Mouse (Mus musculus): ENCODE data around the gene Gcn1l1. TPM values are rescaled to one million over a fixed set of nuclear protein-coding genes. Genes with fewer than 3 reads are reported as not detected.
"Not testable (repeated sequence)": the region's sequence is repeated elsewhere in the genome, so short reads cannot be mapped to it uniquely, and the experiment has no call there.

The Gcn1l1 gene
- total and polyA plus RNA-seq, 2 experiments from 2014 or later: 26.6 to 75.1 TPM

DNA sequence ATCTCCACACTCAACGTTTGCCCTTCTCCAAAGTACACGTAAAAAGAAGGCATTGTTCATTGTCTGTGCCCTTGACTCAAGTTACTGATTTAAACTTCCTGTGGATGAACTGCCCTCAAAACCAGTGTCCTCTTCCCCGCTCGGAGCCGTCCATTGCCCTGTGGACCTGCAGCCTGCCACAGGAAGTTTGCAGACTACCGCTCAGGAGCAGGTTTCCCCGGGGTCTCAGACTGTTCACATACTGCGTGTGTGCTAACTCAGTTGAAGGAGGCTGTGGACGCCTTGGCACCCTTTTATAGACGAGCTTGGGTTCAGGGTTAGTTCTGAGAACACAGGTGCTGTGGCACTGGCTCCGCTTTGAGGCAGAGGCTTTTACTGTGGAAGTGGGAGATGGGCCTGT is 4.3 kb downstream of the Gcn1l1 start:
- ATAC-seq (ENCODE audit: low FRiP score) (no peak), DNase-seq (ENCODE audit: low spot score) (no peak)
- Histone ChIP-seq H3K4me3 (ENCODE audit: low read depth, low read length) (no peak overlapping the region), H3K9me3 (ENCODE audit: low read length) (no peaks in the 10 kb centered on the region), H3K9ac (replicated peaks; ENCODE audit: low read length, poor library complexity, severe bottlenecking) (no peak overlapping the region), H3K27me3 (ENCODE audit: insufficient read depth, low read length) (no peaks in the 10 kb centered on the region), H3K27ac (ENCODE audit: low read depth, low read length) (no peak overlapping the region), H3K4me2 (ENCODE audit: low read depth, low read length, poor library complexity, severe bottlenecking) (no peak overlapping the region), H3K36me3 (ENCODE audit: insufficient read depth, low read length) (peaks cover 11% of the 10 kb centered on the region), H3K4me1 (ENCODE audit: insufficient read depth, low read length) (peaks cover 7% of the 10 kb centered on the region; the same call in 1 of the 2 replicates)
- no peak; the same call in 1 of the 2 replicates for TF ChIP-seq CTCF (IDR thresholded peaks at IDR 0.05)
- 80% methylated on average over 11 of the region's 11 CpGs for WGBS

DNA sequence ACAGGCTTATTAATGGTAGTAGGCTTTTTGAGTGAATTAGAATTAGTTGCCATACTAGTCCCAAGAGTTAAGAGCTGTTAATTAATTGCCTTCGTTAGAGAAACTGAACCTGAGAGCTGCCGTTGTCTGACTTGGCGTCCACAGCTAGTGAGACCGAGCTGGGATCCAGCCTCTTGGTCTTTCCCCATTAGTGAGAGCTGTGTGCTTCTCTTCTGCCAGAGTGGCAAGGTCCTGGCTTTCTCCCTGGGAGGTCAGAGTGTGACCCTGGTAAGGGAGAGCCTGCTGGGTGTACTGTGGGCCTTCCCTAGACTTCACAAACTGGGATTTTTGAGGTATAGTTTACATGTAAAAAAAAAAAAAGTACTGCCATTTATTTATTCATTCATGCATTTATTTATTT is 4.7 kb downstream of the Gcn1l1 start:
- Histone ChIP-seq H3K4me3 (ENCODE audit: low read depth, low read length) (no peak overlapping the region), H3K27ac (ENCODE audit: low read depth, low read length) (no peak overlapping the region), H3K9me3 (ENCODE audit: low read length) (no peaks in the 10 kb centered on the region), H3K4me1 (ENCODE audit: insufficient read depth, low read length) (peaks cover 7% of the 10 kb centered on the region; the same call in 1 of the 2 replicates), H3K36me3 (ENCODE audit: insufficient read depth, low read length) (peaks cover 15% of the 10 kb centered on the region), H3K4me2 (ENCODE audit: low read depth, low read length, poor library complexity, severe bottlenecking) (no peak overlapping the region), H3K9ac (replicated peaks; ENCODE audit: low read length, poor library complexity, severe bottlenecking) (no peak overlapping the region), H3K27me3 (ENCODE audit: insufficient read depth, low read length) (no peaks in the 10 kb centered on the region)
- TF ChIP-seq CTCF (IDR thresholded peaks at IDR 0.05): no peak
- DNase-seq (ENCODE audit: low spot score) (no peak), ATAC-seq (ENCODE audit: low FRiP score) (no peak)
- WGBS: 79% methylated on average over 4 of the region's 4 CpGs

DNA sequence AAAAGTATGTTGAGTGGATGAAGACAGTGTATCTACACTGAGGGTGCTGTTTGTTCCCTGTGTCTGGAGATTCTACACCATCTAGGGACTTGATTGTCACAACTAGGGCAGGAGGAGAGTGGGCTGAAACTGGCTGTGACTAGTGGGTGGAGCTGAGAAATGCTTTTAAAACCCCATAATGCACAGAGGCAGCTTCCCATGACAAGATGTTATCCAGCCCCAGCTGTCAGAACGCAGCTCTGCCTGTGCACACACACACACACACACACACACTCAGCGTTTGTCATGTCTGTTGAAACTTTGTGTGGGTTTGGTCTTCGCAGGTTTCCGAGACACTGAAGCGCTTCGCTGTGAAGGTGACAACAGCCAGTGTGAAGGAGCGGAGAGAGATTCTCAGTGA is 6.0 kb downstream of the Gcn1l1 start:
- no peak for TF ChIP-seq CTCF (IDR thresholded peaks at IDR 0.05)
- H3K36me3 ChIP-seq (ENCODE audit: insufficient read depth, low read length): peaks cover 29% of the 10 kb centered on the region
- no peaks in the 10 kb centered on the region for H3K27me3 ChIP-seq (ENCODE audit: insufficient read depth, low read length)
- no peak for DNase-seq (ENCODE audit: low spot score)
- WGBS: 96% methylated on average over 7 of the region's 7 CpGs
- H3K27ac ChIP-seq (ENCODE audit: low read depth, low read length): no peak overlapping the region
- H3K4me2 ChIP-seq (ENCODE audit: low read depth, low read length, poor library complexity, severe bottlenecking): no peak overlapping the region
- no peak overlapping the region for H3K9ac ChIP-seq (replicated peaks; ENCODE audit: low read length, poor library complexity, severe bottlenecking)
- H3K4me1 ChIP-seq (ENCODE audit: insufficient read depth, low read length): peaks cover 3% of the 10 kb centered on the region; the same call in 1 of the 2 replicates
- no peak overlapping the region for H3K4me3 ChIP-seq (ENCODE audit: low read depth, low read length)
- H3K9me3 ChIP-seq (ENCODE audit: low read length): no peaks in the 10 kb centered on the region
- no peak for ATAC-seq (ENCODE audit: low FRiP score)

DNA sequence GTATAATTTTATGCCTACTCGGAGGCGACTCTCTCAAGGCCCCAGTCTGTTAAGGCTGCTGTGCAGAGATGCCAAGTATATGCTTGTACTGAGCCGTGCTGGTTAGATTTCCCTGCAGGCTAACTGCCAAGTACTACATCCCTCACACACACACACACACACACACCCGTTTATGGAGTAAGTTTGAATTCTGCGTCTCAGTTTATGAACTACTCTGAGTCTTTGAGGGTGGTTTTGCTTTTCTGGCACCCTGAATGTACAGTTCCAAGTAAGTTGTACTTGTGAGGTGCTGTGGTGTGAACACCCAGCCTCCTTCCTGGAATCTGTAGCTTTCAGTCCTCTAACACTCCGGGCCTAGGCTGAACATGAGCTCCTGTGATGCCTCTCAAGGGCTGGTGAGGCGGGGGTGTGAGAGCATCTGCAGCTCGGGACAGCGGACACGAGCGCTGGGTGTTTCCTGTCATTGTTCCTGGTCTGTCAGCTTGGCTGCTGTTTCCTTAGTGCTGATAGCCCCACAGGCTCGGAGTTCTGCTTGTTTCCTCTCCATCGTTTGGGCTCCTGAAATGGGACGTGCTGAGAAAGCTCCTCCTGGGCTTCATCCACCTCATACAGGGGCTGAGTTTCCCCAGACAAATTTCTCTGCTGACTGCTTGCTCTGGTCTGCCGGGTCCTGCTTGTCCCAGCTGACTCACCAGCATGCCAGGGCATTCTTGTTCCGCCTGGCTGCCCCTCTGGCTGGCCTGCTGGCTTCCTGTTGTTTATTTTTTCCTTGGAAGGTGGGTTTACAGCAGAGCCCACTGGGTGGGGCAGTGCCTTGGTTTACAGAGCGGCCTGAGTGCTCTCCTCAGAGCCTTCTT is 7.9 kb downstream of the Gcn1l1 start:
- H3K4me1 ChIP-seq (ENCODE audit: insufficient read depth, low read length): no peaks in the 10 kb centered on the region
- TF ChIP-seq CTCF (IDR thresholded peaks at IDR 0.05): no peak
- peak; percentile 28 for DNase-seq (ENCODE audit: low spot score)

DNA sequence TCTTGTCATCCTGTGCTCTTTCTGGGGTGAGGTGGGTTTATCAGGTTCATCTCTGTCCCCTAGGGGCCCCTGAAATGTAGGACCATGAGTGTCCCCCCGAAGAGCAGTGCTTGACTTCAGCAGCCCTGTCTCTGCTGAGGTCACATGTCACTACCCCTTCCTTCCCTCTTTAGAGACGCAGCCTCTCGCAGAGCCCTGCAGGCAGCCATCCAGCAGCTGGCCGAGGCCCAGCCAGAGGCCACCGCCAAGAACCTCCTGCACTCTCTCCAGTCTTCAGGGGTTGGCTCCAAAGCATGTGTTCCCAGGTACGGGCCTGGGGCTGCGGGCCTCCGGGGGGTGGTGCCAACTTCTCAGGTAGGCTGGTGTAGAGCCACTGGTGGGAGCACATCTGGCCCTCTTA is 9.9 kb downstream of the Gcn1l1 start:
- Histone ChIP-seq H3K27me3 (ENCODE audit: insufficient read depth, low read length) (no peaks in the 10 kb centered on the region), H3K9me3 (ENCODE audit: low read length) (no peaks in the 10 kb centered on the region), H3K27ac (ENCODE audit: low read depth, low read length) (no peak overlapping the region), H3K4me2 (ENCODE audit: low read depth, low read length, poor library complexity, severe bottlenecking) (no peak overlapping the region), H3K4me1 (ENCODE audit: insufficient read depth, low read length) (no peaks in the 10 kb centered on the region), H3K36me3 (ENCODE audit: insufficient read depth, low read length) (peaks cover 64% of the 10 kb centered on the region), H3K4me3 (ENCODE audit: low read depth, low read length) (no peak overlapping the region), H3K9ac (replicated peaks; ENCODE audit: low read length, poor library complexity, severe bottlenecking) (no peak overlapping the region)
- WGBS: 80% methylated on average over 8 of the region's 8 CpGs
- peak; percentile 8 for DNase-seq (ENCODE audit: low spot score)
- TF ChIP-seq CTCF (IDR thresholded peaks at IDR 0.05): no peak
- ATAC-seq (ENCODE audit: low FRiP score): no peak

More for the DNA sequence above, 7.9 kb downstream of the Gcn1l1 start:
- no peak for ATAC-seq (ENCODE audit: low FRiP score)
- Histone ChIP-seq H3K4me2 (ENCODE audit: low read depth, low read length, poor library complexity, severe bottlenecking) (no peak overlapping the region), H3K27ac (ENCODE audit: low read depth, low read length) (peak overlapping the region; percentile 18; the same call in 1 of the 2 replicates), H3K36me3 (ENCODE audit: insufficient read depth, low read length) (peaks cover 45% of the 10 kb centered on the region), H3K27me3 (ENCODE audit: insufficient read depth, low read length) (no peaks in the 10 kb centered on the region), H3K4me3 (ENCODE audit: low read depth, low read length) (no peak overlapping the region), H3K9ac (replicated peaks; ENCODE audit: low read length, poor library complexity, severe bottlenecking) (no peak overlapping the region), H3K9me3 (ENCODE audit: low read length) (no peaks in the 10 kb centered on the region)
- WGBS: 61% methylated on average over 17 of the region's 17 CpGs

DNA sequence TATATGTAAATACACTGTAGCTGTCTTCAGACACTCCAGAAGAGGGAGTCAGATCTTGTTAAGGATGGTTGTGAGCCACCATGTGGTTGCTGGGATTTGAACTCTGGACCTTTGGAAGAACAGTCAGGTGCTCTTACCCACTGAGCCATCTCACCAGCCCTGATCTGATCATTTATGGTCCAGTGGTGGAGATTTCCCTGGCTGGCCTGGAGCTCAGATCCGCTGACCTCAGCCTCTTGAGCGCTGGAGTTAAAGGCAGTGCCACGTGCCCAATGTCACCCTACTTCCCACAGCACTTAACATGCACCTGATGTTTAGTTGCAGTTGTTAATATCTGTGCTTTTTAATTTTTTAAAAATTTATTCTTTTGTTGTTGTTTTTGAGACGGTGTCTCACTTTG is 12.6 kb downstream of the Gcn1l1 start:
- ATAC-seq (ENCODE audit: low FRiP score); H3K4me3 ChIP-seq (ENCODE audit: low read depth, low read length); H3K27ac ChIP-seq (ENCODE audit: low read depth, low read length); H3K27me3 ChIP-seq (ENCODE audit: insufficient read depth, low read length); H3K4me1 ChIP-seq (ENCODE audit: insufficient read depth, low read length); DNase-seq (ENCODE audit: low spot score); H3K9ac ChIP-seq (replicated peaks; ENCODE audit: low read length, poor library complexity, severe bottlenecking); H3K4me2 ChIP-seq (ENCODE audit: low read depth, low read length, poor library complexity, severe bottlenecking); H3K9me3 ChIP-seq (ENCODE audit: low read length): not testable (repeated sequence)
- 94% methylated on average over 4 of the region's 4 CpGs for WGBS
- H3K36me3 ChIP-seq (ENCODE audit: insufficient read depth, low read length): peaks cover 86% of the 10 kb centered on the region

Data from midbrain, postnatal 0 days (tissue).